Mouse (Mus musculus) A20 (cell line): Measurements from ENCODE around the gene Ppl.

Experiments used
- DNase-seq: peaks from one replicate; pipeline ENCODE4 v3.0.0-alpha.2; 2011; ENCODE audit warnings: low read depth, low spot score

The Ppl gene

DNA sequence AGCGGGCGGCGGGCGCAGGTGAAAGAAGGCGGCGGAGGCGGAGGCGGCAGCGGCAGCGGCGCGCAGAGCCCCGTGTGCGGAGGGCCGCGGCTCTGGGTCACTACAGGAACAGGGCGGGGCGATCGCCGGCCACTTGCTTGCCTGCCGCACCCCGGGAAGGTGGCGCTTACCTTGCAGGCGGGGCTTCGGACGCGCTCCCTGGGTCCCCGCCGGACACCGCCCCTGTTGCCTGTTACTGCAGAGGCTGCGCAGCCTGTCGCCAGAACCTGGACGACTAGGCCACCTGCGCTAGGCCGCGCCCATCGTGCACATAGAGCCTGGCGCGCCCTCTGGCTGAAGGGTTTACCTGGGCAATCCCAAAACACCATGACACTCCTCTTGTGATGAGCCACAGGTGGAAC, at the start of gene Ppl:
Gene Ppl, minus strand, starts transcription at position 21 of the 401 bp plus-strand sequence.
- DNase-seq = no peak

DNA sequence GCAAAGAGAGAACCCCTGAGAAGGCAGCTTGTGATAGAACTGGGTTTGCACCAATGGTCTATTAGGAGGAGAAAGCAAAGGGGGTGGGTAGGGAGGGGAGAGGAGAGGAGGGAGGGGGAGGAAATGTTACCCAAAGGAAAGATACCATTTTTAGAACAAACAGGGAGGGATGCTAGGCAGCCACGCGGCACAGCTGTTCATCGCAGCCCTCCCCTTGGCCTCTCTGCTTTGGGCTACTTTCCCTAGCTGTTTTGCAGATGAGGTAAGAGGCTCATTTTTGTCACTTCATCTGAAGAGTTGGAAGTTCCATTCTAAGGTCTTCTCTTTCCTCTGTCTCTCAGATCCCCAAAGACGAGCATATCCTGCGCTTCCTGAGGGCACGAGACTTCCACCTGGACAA, 40.4 kb upstream of the Ppl start:
- DNase-seq = no peak

DNA sequence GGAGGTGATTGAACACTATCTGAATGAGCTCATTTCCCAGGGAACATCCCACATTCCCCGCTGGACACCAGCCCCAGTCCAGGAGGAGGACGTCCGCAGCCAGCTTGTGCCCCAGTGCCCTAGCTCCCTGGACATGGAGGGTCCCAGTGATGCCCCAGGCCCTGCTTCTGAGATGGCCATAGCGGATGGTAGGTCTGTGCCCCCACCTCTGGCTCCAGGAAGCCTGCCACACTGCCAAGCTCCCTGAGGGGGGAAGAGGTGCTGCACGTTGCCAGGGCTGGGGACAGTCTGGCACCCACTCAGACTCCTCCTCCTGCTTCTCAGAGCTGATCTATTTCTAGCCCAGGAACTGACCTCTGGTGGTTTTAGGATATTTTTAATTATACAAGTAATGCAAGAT, 36.6 kb upstream of the Ppl start:
- no peak for DNase-seq

DNA sequence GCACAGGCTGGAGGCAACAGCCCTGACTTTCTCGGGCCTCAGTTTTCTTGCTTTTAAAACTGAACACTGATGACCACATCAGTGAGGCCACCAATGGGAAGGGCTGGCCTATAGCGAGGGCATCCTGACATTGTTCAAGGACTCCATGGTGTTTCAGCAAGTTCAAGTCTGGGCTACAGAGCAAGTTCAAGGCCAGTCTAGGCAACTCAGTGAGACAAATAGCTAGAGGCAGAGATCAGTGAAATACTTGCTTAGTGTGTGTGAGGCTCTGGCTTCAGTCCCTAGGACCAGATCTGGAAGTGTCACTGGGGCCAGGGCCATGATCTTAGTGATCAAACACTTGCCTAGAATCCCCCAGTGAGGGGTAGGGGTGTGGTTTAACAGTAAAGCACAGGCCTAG, 35.8 kb upstream of the Ppl start:
- DNase-seq = no peak

DNA sequence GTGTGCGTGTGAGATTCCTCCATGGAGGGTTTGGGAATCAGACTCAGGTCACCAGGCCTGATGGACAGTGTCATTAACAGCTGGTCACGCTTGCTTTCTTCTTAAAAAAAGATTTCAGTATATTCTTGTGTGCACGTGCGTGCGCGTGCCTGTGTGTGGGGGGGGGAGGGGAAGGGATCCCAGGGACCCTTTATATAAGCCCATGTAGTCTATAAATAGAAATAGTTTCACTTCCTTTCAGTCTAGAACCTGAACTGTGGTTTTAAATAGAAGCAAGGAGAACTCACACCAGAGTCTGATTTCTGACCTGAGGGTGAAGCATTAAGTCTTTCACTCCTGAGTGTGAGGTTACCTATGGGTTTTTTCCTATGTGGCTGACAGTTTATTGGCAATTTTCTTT, 32.1 kb upstream of the Ppl start:
- peak; percentile 72 for DNase-seq

DNA sequence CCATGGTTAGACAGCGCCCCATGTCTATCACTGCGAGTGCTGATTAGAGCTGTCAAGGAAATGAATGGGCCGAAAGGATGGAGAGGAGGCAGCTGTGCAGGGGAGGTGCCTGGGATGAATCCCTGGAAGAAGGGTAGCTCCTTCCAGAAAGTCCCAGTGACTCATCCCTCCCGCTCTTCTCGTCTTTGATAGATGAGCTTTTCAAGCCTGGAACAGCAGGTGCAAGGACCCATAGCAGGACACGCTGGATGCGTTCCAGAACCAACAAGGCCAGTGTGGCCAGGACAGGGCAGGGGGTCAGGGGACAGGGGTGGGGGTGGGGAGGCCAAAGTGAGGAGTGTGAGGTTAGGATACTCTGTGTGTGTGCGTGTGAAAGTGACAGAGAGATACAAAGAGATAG, 27.0 kb upstream of the Ppl start:
- DNase-seq = no peak

DNA sequence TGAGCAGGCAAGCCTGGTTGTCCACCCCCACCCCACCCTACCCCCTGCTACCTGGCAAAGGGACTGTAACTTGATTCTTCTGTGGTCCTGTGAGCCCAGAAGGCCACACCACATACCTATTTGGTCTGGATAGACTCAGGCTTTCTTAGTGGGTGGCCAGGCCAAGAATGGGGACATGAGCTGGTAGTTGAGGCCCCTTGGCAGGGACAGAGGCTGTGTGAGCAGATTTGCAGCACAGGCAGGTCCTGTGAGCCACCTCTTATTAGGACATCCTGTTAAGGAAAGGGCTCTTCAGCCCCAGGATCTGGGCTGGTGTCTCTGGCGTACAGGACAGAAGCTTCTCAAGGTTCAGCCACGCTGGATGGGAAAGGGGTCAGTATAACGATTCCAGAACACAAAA, 24.9 kb upstream of the Ppl start:
- DNase-seq = no peak

DNA sequence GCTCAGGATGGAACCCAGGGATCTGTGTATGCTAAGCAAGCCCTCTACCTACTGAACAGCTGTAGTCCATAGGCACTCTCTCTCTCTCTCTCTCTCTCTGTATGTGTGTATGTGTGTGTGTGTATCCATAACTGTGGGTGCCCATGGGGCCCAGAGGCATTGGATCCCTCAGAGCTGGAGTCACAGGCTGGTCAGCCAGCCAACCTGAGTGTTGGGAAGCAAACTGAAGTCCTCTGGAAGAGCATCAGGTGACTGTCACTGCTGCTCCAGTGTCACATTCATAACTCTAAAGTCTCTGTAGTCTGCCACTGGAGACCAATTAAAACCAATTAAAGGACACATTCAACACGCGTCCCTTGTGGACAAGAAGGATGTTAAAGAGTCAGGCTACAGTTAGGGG, 24.3 kb upstream of the Ppl start:
- no peak for DNase-seq

DNA sequence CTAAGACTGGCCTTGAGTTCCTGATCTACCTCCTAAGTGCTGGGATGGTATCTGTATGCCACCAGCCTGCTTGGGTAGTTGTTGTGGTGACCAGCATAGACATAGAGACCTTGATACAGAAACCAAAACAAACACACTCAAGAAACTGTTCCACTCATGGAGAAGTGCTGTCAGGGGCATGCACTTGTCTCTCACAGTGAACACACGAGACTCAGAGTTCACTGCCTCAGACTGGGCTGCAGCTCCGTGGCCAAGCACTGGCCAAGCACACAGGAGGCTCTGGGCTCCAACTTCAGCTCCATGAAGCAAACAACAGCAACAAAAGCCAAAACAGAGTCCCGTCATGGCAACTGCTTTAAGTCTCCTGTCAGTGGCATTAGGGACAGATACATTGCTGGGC, 22.8 kb upstream of the Ppl start:
- no peak for DNase-seq

DNA sequence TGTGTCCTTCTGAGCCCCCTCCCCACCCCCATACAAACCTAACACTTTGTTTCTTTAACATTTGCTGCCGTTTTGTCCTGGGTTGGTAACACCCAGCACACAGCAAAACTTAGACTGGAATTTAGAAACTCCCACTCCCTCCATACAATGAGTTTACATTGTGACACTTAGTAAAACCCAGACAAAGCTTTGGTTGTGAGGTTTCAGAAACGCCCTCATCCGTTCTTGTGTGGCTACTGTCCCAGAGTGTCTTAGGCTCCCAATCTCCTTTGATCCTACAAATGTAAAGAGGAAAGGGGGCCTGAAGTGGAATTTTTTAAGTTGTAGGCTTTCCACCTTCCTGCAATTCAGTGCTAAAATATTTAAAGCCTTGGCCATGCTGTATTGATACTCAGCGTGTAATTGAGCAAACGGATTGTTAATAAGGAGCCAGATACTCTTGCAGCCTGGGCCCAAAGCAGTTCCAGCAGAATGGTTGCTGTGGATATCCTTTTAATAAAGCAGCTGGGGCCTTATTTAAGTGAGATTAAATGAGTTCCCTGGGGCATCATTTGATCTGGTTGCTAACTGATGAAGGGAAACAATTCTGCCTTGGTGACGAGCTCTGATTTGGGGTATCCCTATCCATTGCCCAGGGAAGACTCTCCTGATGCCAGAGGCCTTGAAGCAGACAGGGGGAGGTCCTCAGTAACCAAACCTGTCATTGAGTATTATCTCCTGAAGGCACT, 21.2 kb upstream of the Ppl start:
- no peak for DNase-seq

DNA sequence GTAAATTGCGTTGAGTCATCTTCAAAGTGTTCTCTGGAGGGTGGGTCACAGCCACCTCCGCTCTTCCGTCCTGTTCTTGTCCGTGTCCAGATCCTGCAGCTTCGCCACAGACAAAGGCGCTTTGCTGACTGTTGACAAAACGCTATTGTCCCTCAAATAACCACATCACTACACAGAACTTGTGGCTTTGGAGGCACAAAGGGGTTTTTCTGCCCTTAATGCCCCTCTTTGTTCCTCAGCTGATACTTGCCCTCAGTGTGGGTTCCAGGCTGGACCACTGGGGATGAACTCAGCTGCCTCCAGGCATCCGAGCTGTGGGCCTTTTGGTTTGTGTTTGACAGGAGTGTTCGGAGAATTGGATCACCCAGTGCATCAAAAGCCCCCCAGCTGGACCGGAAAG, 18.3 kb upstream of the Ppl start:
- no peak for DNase-seq

DNA sequence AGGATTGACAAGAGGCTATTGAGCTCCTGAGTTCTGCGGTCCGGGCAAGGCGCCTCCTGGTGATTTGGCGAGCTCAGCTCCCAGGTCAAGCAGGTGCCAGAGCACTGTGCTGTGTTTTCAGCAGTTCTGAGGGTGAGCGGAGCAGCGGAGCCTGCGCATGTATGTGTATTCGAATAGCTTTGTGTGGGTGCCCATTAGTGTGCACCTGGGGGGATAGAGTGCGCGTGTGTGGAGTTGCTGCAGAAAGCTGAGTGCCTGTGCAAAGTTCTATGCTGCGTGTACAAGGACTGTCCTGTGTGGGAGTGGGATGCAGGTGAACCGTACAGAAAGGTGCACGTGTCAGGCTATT, 14.8 kb upstream of the Ppl start, which contains the start of gene Sec14l5:
Gene Sec14l5, plus strand, starts transcription at position 73 of the 349 bp plus-strand sequence.
- no peak for DNase-seq

DNA sequence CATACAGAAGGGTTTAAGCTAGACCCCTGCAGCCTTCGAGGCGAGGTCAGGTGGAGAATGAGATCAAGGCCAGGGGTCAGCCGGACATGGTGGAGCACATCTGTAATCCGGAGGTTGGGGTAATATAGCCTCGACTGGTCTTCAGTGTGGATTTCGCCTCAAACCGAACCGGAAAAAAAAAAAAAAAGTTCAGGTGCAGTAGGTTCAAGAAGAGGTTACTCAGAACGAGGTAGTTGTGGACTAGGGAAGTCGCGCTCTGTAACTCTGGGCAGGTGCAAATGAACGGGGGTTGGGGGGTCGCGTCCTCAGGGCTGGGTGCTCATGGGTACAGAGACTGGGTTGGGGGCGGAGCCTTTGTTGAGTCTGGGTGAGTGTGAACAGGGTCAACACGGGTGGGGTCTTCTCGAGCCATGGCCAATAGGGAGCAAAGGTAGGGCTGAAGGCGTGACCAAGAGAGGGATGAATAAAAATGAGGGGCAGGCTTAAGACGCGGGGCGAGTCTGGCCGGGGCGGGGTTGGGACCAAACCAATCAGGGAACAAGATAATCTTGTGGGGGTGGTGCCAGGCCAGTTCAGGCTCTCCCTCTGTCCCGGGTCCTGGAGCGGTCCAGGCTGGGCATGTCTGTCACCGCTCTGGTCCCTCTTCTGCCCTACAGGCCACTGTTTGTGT, 14.3 kb upstream of the Ppl start:
- peak; percentile 88 for DNase-seq

DNA sequence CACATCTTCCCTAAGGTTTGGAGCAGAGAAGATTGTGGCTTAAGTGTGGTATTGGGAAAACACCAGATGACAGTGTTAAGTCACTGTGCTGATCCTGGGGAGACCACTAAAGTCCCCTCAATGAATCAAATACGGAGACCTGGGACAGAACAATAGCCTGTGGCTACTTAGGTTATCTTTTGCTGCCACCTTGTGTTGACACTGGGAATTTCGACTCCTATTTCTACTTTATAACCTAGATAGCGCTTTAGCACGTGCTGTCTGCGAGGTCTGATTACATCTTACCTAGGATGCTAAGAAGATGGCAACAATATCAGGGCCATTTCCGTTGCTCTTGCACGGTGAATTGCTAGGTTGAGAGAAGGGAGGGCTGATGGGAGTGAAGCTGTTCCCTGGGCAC, 13.3 kb upstream of the Ppl start:
- DNase-seq = peak; percentile 87

DNA sequence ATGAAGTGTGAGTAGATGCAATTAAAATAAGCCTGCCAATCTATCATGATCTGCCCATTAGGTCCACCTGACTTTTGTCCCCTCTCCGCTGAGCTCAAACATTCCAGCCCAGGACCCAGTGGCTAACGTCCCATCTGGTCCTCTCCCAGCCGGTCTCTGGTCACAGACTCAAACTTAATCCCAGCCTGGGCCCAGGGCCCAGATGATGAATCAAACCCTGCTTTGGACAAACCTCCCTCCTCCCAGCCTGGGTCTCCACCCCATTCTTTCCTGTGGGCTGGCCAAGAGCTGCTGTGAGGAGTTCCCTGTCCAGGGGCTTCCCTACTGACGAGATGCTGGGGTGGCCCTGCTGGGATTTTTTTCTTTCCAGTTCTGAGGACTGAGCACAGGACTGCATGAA, 7.5 kb upstream of the Ppl start:
- no peak for DNase-seq

DNA sequence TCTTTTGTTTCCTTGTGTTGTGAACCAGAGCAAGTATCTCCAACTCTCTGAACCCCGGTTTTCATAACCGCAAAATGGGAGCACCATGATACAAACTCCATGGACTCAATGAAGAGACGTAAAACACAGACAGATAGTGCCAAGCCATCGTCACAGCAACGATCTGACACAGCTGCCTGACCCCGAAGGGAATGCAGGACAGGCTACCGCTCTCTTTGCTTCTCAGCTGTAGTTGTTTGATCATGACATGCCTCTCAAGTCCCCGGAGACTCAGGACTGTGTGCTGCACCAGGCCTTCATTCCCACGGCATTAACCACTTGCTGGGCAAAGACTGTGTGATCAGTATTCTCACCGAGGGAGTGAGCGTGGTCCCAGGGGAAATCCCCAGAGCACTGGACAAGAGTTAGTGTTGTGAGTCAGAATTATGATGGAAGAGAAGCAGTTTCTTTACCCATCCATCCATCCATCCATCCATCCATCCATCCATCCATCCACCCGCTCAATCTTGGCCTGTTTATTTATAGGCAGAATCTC, 4.9 kb upstream of the Ppl start:
- no peak for DNase-seq

DNA sequence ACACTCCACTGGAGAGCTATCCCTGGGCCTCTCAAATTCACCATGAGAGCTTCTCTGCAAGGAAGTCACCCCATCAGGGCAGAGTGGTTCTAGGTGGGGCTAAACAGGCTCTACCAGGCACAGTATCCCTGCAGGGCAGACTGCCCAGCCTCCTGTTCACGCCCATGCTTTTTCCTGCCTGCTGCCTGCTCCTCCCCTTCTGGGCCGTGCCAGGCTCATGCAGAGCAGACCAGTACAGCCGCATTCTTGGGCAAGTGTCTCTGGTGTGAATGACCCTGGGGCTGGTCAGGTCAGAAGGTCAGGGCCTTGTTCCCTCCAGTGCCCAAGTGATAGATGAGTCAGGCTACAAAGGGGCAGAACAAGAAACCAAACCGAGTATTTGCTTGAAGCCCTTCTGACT, 4.3 kb upstream of the Ppl start:
- DNase-seq = no peak

DNA sequence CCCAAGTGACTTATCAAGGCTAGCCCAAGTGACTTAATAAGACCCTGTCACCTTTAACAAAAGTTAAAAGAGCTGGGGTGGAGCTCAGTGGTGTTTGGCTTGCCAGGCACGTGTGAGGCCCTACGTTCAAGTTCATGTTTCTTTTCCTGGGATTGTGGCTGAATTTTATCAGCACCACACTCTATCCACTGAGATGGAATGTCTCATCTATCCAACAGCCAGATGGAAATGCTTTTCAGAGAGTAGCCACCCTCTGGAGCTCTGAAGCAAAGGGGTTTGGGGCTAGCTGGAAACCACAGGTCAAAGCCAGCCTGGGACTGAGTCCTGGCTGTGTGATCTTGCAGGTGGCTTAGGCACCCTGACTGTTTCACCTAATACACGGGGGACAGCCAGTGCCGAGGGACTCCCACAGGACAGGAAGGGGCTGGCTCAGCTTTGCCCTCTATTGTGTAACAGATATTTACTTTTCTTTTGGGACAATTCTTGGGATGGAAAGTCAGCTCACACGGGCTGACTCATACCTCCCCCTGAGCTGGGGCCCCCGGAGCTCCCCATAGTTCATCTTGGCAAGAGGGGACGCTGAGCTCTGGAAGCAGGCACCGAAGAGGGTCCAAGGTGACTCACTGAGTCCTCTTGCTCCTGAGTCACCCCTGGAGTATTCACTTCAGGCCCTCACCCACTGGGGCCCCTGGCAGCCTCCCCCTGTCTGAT, 3.5 kb upstream of the Ppl start:
- no peak for DNase-seq

DNA sequence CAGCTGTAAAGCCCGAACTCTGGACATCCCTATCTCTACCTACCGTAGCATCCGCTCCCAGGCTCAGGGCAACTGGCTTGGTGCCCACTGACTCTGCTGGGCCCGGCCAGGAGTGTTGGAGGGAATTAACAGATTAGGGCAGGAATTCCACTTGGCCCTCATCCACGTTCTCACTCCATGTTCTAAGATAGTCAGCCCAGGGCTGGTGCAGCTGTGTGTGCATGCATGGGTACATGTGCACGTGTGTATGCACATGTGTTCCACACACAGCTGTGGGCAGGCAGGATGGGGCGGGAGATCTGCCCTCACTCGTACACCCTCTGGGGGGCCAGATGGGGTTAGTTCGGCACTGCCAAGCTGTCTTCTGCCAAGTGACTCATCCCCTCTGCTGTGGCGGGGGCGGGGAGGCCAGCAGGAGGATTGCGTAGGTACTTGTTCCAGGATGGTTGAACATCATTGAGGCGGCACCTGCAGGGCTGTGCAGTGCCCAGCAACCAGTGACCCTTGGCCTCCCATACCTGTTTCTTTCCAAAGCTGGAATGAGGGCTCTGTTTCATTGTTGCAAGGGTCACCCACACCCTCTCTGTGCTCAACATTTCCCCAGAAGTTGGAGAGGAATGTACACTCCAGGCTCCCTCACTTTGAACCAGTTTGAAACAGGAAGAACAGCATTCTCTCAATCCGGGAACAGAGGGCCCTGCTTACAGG, 2.6 kb upstream of the Ppl start:
- no peak for DNase-seq

DNA sequence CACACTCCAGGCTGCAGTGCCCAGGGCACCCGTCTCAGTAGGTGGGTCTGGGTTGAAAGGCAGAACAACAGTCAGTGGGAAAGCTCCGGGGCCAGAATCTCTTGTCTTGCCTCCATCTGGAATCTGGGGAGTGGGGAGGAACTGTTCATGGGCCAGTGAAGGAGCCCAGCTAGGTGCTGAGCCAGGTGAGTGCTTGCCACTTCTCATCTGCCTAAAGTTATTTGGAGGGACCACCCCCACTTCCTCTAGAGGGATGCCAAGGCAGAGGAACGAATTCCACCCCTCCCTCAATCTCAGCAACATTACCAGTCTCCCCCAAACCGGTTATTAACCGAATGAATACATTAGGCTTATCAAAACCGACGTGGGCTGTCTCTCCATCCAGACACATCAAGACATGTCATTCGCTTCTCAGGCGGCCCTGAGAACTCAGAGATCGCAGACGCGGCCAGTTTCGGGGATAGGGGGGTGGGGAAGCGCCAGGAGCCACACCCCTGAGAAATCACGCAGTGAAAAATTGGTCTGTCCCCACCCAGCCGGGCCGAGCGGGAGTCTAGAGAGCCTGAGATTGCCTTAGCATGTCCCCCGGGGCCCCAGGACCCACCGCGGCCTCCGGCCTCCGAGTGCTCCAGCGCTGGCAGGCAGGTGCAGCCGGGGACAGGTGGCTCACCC, 834 bp downstream of the Ppl start:
- peak; percentile 26 for DNase-seq

DNA sequence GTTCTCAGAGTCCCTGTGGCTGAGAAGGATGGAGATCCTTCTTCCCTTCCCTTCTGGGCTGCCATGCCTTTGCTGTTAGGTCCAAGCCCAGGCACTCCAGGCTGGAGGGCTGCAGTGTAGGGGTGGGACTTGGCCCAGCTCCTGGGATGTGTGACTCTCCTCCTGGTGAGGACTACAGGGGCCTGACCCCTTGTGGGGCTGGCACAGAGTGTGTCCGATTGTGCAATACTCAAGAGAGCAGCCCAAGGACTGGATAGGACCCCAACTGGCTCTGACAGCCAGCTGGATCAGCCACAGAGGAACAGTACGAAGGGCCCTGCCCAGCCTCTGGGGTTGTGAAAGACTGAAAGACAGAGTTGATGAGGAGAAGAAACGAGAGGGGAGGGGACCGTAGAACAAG, 1.5 kb downstream of the Ppl start:
- no peak for DNase-seq

DNA sequence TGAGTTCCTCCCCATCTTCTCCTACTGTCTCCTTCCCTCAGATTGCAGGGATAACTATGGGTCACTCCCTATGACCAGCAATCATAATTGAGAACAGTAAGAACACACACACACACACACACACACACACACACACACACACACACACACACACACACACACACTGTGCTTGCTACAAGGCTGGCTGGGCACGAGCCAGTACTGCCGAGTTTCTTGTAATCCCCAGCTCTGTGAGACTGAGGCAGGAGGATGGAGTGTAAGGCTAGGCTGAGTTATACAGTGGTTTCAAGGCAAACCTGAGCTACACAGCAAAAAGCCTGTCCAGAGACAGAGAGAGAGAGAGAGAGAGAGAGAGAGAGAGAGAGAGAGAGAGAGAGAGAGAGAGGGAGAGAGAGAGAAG, 2.0 kb downstream of the Ppl start:
- DNase-seq = no peak
